Mouse (Mus musculus) liver, embryonic 16.5 days (tissue): ENCODE data around the gene Zfp467. TPM values are rescaled to one million over a fixed set of nuclear protein-coding genes. Genes with fewer than 3 reads are reported as not detected.

ENCODE experiments used
- ATAC-seq: fragments of 200-750 bp; cut with Nextera tagmentation; 2 replicates; pipeline ENCODE4 v1.8.0; 2017; ENCODE audit warnings: low read depth, mild to moderate bottlenecking, moderate number of reproducible peaks, moderate library complexity
- H3K27ac ChIP-seq: fragments of 300-500 bp; sonication (generic); 2 replicates; pipeline ENCODE4 v1.5.1; 2014; ENCODE audit warnings: mild to moderate bottlenecking, low read length
- H3K27me3 ChIP-seq: fragments of 300-500 bp; sonication (generic); 2 replicates; pipeline ENCODE4 v1.6.1; 2014; ENCODE audit warnings: low read depth, low read length, mixed read lengths; ENCODE audit not compliant: control insufficient read depth, insufficient read depth
- H3K36me3 ChIP-seq: fragments of 300-500 bp; sonication (generic); 2 replicates; pipeline ENCODE4 v1.6.1; 2014; ENCODE audit warnings: mild to moderate bottlenecking; ENCODE audit not compliant: control insufficient read depth, insufficient read depth
- H3K4me1 ChIP-seq: fragments of 300-500 bp; sonication (generic); 2 replicates; pipeline ENCODE4 v1.6.1; 2014; ENCODE audit warnings: low read depth, low read length, mixed read lengths; ENCODE audit not compliant: control insufficient read depth
- H3K4me2 ChIP-seq: fragments of 300-500 bp; sonication (generic); 2 replicates; pipeline ENCODE4 v1.6.1; 2014; ENCODE audit warnings: low read depth, low read length, mixed read lengths
- H3K4me3 ChIP-seq: fragments of 300-500 bp; sonication (generic); 2 replicates; pipeline ENCODE4 v1.5.1; 2014; ENCODE audit warnings: low read depth, mild to moderate bottlenecking, low read length
- H3K9ac ChIP-seq: fragments of 300-500 bp; sonication (generic); 2 replicates; pipeline ENCODE4 v1.6.1; 2014; ENCODE audit warnings: low read depth, low read length
- H3K9me3 ChIP-seq: fragments of 300-500 bp; sonication (generic); replicated peaks from 2 replicates; pipeline ENCODE4 v1.6.1; 2016; ENCODE audit warnings: low read length; ENCODE audit not compliant: control insufficient read depth
- WGBS: fragments of 180-500 bp; shearing (Covaris S2); extraction: QIAGEN DNeasy Blood & Tissue Kit; methylation state at CpG from one replicate; pipeline ENCODE4 v1.1.7; 2014; ENCODE audit not compliant: insufficient replicate concordance; 5-methylcytosine and 5-hydroxymethylcytosine counted together
- polyA plus RNA-seq: library from polyadenylated mRNA; unstranded; fragments of >200 nt; fragmentation: Nextera tagmentation; extraction: Ambion mirVana; gene quantifications from 2 replicates; pipeline ENCODE4 v1.2.1, GENCODE M21; 2015

Zfp467 gene
- polyA plus RNA-seq, 1 experiment from 2014 or later, result 2.8 TPM

DNA sequence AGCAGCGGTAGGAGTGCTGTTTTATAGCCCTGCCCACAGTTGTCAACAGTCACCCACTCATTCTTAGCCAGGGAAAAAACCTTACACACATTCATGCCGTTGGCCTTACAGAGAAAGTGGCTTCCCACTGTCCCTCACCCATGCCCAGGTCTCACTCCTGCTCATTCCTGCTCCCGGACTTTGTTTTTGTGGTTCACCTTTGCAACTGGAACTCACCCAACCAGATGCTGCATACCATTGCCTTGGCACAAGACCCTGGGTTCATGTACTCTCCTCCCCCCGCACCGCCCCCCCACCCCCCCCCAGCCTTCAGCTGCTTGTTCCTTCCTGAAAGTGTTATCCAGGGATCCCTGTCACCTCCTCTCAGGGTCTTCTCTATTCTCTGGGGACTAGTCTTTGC, 10.5 kb downstream of the Zfp467 start:
- no peaks in the 10 kb centered on the region for H3K27me3 ChIP-seq
- no peaks in the 10 kb centered on the region for H3K9me3 ChIP-seq
- H3K4me3 ChIP-seq, result no peak overlapping the region
- no peak overlapping the region for H3K9ac ChIP-seq
- no peak overlapping the region for H3K4me2 ChIP-seq
- H3K4me1 ChIP-seq, result no peaks in the 10 kb centered on the region; the same call in 1 of the 2 replicates
- no peak overlapping the region for H3K27ac ChIP-seq
- WGBS, result 53% methylated on average over 5 of the region's 5 CpGs
- peaks cover 7% of the 10 kb centered on the region for H3K36me3 ChIP-seq
- ATAC-seq, result 0 out of 2 replicates have a peak, but pooled peaks have one; percentile 9

DNA sequence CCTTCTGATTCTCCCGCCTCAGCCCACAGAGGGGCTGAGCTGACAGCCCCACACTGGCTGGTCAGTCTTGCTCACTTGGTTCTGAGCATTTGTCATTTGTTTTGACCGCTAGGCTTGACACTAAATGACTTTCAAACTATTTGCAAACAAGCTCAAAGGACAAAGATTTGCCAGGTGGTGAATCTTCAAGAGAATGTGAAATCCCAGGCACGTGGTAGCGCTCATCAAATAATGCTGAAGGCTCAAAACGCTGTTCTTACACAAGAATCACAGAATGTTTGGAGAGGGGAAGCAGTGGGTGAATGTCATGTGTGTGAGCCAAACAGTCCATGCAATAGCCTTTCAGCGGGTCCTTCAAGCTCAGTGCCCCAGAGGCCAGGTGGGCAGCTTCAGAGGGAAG, 11.0 kb downstream of the Zfp467 start:
- H3K27me3 ChIP-seq, result no peaks in the 10 kb centered on the region
- H3K9ac ChIP-seq, result no peak overlapping the region
- no peak overlapping the region for H3K4me3 ChIP-seq
- 43% methylated on average over 6 of the region's 6 CpGs for WGBS
- H3K4me2 ChIP-seq, result no peak overlapping the region
- H3K4me1 ChIP-seq, result no peaks in the 10 kb centered on the region; the same call in 1 of the 2 replicates
- peaks cover 7% of the 10 kb centered on the region for H3K36me3 ChIP-seq
- ATAC-seq, result peak; percentile 51; the same call in 1 of the 2 replicates
- H3K9me3 ChIP-seq, result no peaks in the 10 kb centered on the region
- H3K27ac ChIP-seq, result no peak overlapping the region

DNA sequence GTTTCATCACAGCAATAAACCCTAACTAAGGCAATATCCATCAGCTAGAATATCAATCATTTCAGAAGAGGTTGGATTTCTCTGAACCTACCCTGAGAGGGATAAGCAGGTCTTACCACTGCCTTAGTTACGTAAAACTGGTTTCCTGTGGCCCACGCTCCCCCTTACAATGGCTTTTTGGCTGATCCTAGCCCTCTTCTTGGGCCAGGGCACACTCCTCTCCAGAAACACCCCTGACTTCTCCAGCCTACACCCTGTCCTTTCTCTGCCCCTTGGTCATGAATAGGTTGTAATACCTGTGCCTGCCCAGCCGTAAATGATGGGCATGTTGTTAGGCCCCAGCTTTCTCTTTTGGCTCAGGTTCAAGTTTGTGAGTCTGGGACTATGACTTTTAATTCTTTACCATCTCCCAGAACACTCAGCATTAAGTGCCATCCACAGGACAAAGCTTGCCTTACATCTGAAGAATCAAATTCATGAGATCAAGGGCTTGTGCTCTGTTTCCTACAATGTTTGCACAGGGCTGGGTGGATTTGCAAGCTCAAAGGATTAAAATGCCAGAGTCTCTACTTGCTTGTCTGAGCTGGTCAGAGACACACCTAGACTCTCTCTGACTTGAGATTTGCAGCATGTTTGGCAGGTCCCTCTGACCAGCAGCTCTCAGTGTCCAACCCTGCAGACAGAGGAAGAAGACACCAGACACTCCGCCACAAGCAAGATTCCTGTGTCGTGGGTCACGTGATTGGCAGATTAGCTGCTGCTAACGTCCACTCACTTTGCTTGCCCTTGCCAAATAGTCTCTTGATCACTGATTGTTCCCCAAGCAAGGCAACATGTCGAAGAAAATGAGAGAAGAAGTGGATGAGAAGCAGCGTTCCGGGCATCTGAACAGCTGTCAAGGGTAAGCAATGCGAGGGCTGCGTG, 12.5 kb downstream of the Zfp467 start:
- H3K36me3 ChIP-seq, result peaks cover 2% of the 10 kb centered on the region
- H3K9ac ChIP-seq, result no peak overlapping the region
- ATAC-seq, result no peak
- H3K4me3 ChIP-seq, result no peak overlapping the region
- no peak overlapping the region for H3K27ac ChIP-seq
- H3K9me3 ChIP-seq, result no peaks in the 10 kb centered on the region
- no peaks in the 10 kb centered on the region; the same call in 1 of the 2 replicates for H3K4me1 ChIP-seq
- H3K4me2 ChIP-seq, result no peak overlapping the region
- no peaks in the 10 kb centered on the region for H3K27me3 ChIP-seq
- WGBS, result 43% methylated on average over 12 of the region's 12 CpGs

DNA sequence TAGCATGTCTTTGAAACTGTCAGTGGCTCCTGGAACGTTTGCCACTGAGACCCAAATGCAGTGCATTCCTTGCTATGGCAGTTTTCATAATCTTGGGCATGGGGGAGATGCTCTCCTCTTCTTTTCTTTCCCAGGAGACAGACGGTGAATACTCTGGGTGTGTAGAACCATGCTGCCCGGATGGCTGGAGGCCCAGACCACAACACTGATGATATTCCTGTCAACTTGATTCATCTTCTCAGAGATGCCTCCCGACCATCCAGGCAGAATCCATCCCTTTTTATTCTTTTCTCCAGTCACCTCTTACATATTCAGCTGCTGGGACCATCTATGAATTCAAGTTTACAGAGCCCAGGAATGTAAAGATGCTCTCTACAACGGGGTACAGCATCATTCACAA, 14.9 kb downstream of the Zfp467 start:
- Histone ChIP-seq H3K36me3 (no peaks in the 10 kb centered on the region), H3K27me3 (no peaks in the 10 kb centered on the region), H3K4me1 (no peaks in the 10 kb centered on the region; the same call in 1 of the 2 replicates), H3K9ac (no peak overlapping the region), H3K27ac (no peak overlapping the region), H3K9me3 (no peaks in the 10 kb centered on the region), H3K4me2 (no peak overlapping the region), H3K4me3 (no peak overlapping the region)
- no peak for ATAC-seq
- WGBS, result 40% methylated on average over 5 of the region's 5 CpGs

DNA sequence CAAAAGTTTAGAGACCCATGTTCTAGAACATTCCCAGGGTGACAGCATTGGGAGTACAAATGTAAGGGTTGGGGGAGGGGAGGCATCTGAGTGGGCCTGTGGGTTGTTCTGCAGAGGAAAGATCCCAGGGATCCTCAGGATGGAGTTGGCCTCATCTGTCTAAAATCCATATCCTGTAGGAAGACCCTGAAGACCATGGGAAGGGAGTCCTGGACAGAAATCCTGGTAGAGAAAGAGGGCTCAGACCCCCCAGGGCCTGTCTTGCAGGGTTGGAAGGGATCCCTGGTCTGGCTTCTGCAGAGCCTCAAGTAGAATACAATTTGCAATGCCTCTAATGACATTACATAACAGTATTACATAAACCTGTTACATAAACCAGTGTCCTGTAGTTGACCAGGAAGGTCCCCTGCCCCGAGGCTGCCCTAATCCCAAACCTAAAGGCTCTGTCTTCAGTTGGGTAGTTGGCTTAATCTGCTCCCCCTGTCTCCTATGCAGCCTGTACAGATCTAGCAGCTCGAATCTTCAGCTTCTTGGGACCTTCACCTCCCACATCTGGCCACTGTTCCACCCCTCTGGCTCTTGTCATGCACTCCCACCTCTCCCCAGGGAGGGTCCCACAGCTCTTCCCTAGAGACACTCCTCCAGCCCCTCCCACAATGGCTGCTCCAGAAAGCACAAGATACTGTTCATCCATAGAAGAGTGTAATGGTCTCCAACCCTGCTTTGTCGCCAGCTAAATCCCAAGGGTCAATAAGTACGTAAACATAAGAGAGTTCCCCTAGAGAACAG, 16.7 kb downstream of the Zfp467 start:
- Histone ChIP-seq H3K4me3 (no peak overlapping the region), H3K27ac (no peak overlapping the region), H3K4me2 (no peak overlapping the region), H3K36me3 (no peaks in the 10 kb centered on the region), H3K9me3 (no peaks in the 10 kb centered on the region), H3K9ac (no peak overlapping the region), H3K27me3 (no peaks in the 10 kb centered on the region), H3K4me1 (no peaks in the 10 kb centered on the region; the same call in 1 of the 2 replicates)
- 34% methylated on average over 4 of the region's 4 CpGs for WGBS
- no peak for ATAC-seq

DNA sequence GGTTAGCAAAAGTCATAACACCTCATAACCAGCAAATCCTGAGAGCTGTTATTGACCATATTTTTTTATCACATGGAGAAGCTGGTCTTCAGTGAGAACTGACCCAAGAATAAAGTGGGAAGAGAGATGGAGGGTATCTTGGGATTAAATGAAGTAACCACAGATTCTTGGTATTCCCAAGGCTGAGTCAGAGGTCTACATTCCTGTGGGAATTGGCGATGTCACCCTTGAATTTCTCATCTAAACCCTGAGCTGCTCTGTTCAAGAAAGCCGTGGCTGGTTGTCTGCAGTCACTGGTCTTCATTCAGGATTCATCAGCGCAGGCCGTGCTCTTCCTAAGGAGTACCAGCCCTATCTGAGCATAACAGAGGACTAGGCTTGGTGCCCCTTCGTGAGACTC, 18.7 kb downstream of the Zfp467 start:
- Histone ChIP-seq H3K4me2 (no peak overlapping the region), H3K36me3 (no peaks in the 10 kb centered on the region), H3K27ac (no peak overlapping the region), H3K9ac (no peak overlapping the region), H3K4me3 (no peak overlapping the region), H3K4me1 (no peaks in the 10 kb centered on the region; the same call in 1 of the 2 replicates), H3K9me3 (no peaks in the 10 kb centered on the region), H3K27me3 (no peaks in the 10 kb centered on the region)
- ATAC-seq, result no peak
- 61% methylated on average over 5 of the region's 5 CpGs for whole genome bisulfite sequencing

DNA sequence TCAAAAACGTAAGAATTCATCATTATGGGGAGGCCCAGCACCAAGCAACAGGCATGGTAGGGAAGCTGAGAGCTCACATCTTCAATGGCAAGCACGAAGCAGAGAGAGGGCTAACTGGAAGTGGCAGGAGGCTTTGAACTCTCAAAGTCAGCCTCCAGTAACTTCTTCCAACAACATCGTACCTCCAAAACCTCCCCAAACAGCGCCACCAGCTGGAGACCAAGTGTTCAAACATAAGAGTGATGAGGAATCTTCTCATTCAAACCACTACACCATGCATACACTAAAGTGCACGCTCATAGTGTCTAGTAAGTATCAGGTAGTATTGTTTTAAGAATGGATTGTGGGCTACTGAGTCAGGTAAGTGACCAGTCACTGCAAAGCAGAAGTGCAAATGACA, 21.6 kb downstream of the Zfp467 start:
- no peaks in the 10 kb centered on the region for H3K27me3 ChIP-seq
- no peaks in the 10 kb centered on the region for H3K36me3 ChIP-seq
- WGBS, result 47% methylated on average over 5 of the region's 5 CpGs
- no peak overlapping the region for H3K27ac ChIP-seq
- H3K4me2 ChIP-seq, result no peak overlapping the region
- no peak overlapping the region for H3K4me3 ChIP-seq
- H3K9ac ChIP-seq, result no peak overlapping the region
- no peak for ATAC-seq
- H3K4me1 ChIP-seq, result no peaks in the 10 kb centered on the region; the same call in 1 of the 2 replicates
- H3K9me3 ChIP-seq, result no peaks in the 10 kb centered on the region

DNA sequence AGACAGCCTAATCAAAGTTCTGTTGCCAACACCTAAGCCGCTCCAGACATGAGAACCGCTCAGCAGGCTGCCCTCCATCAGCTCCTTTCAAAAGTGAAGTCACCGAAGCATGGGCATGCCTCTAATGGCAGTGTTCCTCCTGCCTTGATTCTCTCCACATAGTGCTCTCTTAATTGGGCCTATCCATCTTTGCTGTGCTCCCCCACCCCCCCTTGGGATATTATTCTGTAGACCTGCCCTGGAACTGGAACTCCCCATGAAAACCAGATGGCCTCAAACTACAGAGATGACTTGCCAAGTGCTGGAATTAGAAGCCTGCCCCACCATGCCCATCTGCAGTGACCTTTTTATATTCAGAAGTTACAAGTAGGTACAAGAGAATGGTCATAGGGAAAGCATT, 22.3 kb downstream of the Zfp467 start:
- no peaks in the 10 kb centered on the region for H3K9me3 ChIP-seq
- WGBS, result 80% methylated on average over 3 of the region's 3 CpGs
- no peaks in the 10 kb centered on the region for H3K4me1 ChIP-seq
- no peaks in the 10 kb centered on the region for H3K36me3 ChIP-seq
- no peak overlapping the region for H3K9ac ChIP-seq
- H3K27ac ChIP-seq, result no peak overlapping the region
- no peak for ATAC-seq
- H3K4me2 ChIP-seq, result no peak overlapping the region
- H3K27me3 ChIP-seq, result no peaks in the 10 kb centered on the region
- H3K4me3 ChIP-seq, result no peak overlapping the region

DNA sequence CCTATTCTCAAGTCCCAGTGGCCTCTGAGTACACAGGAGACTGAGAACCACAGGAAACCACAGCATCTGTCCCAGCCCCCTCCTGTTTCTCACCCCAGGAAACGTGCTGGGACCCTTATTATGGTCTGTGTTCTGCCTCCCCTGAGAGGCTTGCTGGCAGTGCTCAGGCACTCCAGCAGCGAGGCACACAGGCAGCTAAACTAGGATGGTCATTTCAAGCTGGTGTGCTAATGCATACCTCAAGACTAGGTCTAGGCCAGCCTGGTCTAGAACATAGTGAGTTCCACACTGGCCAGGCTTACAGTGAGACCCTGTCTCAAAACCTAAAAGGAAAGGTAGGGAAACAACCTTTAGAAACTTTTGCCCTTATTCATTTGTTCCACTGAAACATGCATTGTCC, 25.0 kb downstream of the Zfp467 start:
- 9% methylated on average over 2 of the region's 2 CpGs for WGBS
- no peak overlapping the region for H3K27ac ChIP-seq
- no peaks in the 10 kb centered on the region for H3K27me3 ChIP-seq
- no peak overlapping the region for H3K4me2 ChIP-seq
- no peaks in the 10 kb centered on the region for H3K9me3 ChIP-seq
- H3K36me3 ChIP-seq, result no peaks in the 10 kb centered on the region
- H3K9ac ChIP-seq, result no peak overlapping the region
- ATAC-seq, result no peak
- no peak overlapping the region for H3K4me3 ChIP-seq
- no peaks in the 10 kb centered on the region for H3K4me1 ChIP-seq
